Mouse (Mus musculus) liver, adult 2 months (tissue): ENCODE measurements around the gene Defb26.

Experiments
- CTCF ChIP-seq: fragments of 200-500 bp; IDR thresholded peaks from 2 replicates; pipeline ENCODE4 v1.5.1; 2011; ENCODE audit warnings: low read depth, low read length, control low read depth
- POLR2A ChIP-seq: fragments of 200-500 bp; IDR thresholded peaks from 2 replicates; pipeline ENCODE4 v1.6.1; 2011; ENCODE audit warnings: low read length, control low read depth; ENCODE audit not compliant: insufficient read depth; ENCODE audit errors: extremely low read depth

DNA sequence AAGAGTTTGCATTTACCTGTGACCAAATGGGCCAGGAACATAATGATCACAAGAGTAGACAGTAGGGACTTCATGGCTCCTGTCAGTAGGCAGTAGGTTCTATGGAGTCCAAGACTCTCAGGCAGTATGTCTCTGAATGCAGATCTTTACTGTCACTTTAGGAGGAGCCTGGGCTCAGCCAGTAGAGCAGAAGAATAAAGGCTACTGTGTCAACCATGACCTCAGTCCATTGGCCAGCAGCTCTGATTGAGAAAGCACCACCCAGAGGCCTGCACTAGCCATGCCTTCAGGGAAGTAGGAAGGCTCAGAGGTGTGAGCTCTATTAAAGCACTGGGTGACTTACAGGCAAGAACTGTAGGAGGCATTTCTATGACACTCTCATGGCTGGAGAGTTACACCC lies 21.5 kb downstream of the Defb26 start, which contains the start of gene Defb22:
- TF ChIP-seq POLR2A (no peak), CTCF (no peak)
